Mouse (Mus musculus): Measurements from ENCODE around the gene Grip2.

Gene Grip2

GRCm38 (mm10) chr6:91728939-91729619 is 98.0 kb downstream of the Grip2 start:
- no peak for DNase-seq

GRCm38 (mm10) chr6:91727361-91727760 is 99.7 kb downstream of the Grip2 start:
- no peak for DNase-seq

- no peak for DNase-seq
Observed at GRCm38 (mm10) chr6:91721215-91721701, 105.8 kb downstream of the Grip2 start.

- DNase-seq: no peak
Observed at GRCm38 (mm10) chr6:91720588-91721214, 106.3 kb downstream of the Grip2 start.

GRCm38 (mm10) chr6:91719865-91720533 is 107.1 kb downstream of the Grip2 start:
- DNase-seq: no peak

GRCm38 (mm10) chr6:91719042-91719747 is 107.9 kb downstream of the Grip2 start:
- peak; percentile 38 for DNase-seq

GRCm38 (mm10) chr6:91718603-91719002 is 108.4 kb downstream of the Grip2 start:
- DNase-seq: no peak

GRCm38 (mm10) chr6:91718067-91718466 is 109.0 kb downstream of the Grip2 start:
- DNase-seq: no peak

- no peak for DNase-seq
Observed at GRCm38 (mm10) chr6:91715988-91716810, 110.9 kb downstream of the Grip2 start.

GRCm38 (mm10) chr6:91715023-91715422 is 112.0 kb downstream of the Grip2 start:
- DNase-seq: no peak

GRCm38 (mm10) chr6:91713370-91713896 is 113.6 kb downstream of the Grip2 start:
- DNase-seq: no peak

- DNase-seq: no peak
Observed at GRCm38 (mm10) chr6:91712855-91713331, 114.2 kb downstream of the Grip2 start.

- DNase-seq: no peak
Observed at GRCm38 (mm10) chr6:91712097-91712854, 114.8 kb downstream of the Grip2 start.
